Mouse (Mus musculus) embryonic facial prominence, embryonic 12.5 days (tissue): ENCODE data around the gene Bloc1s4. TPM values are rescaled to one million over a fixed set of nuclear protein-coding genes. Genes with fewer than 3 reads are reported as not detected.

Experiments
- ATAC-seq: fragments of 200-750 bp; cut with Nextera tagmentation; 2 replicates; pipeline ENCODE4 v1.8.0; 2017; ENCODE audit not compliant: insufficient number of reproducible peaks, insufficient read depth, low FRiP score, low TSS enrichment
- H3K27ac ChIP-seq: fragments of 300-500 bp; sonication (generic); 2 replicates; pipeline ENCODE4 v1.5.1; 2016; ENCODE audit warnings: mild to moderate bottlenecking
- H3K27me3 ChIP-seq: fragments of 300-500 bp; sonication (generic); 2 replicates; pipeline ENCODE4 v1.6.1; 2016; ENCODE audit warnings: mild to moderate bottlenecking, moderate library complexity
- H3K36me3 ChIP-seq: fragments of 300-500 bp; sonication (generic); 2 replicates; pipeline ENCODE4 v1.6.1; 2016; ENCODE audit warnings: mild to moderate bottlenecking
- H3K4me1 ChIP-seq: fragments of 300-500 bp; sonication (generic); 2 replicates; pipeline ENCODE4 v1.6.1; 2016
- H3K4me2 ChIP-seq: fragments of 300-500 bp; sonication (generic); replicated peaks from 2 replicates; pipeline ENCODE4 v1.6.1; 2016; ENCODE audit warnings: mild to moderate bottlenecking, moderate library complexity
- H3K4me3 ChIP-seq: fragments of 300-500 bp; sonication (generic); 2 replicates; pipeline ENCODE4 v1.5.1; 2016; ENCODE audit warnings: mild to moderate bottlenecking
- H3K9ac ChIP-seq: fragments of 300-500 bp; sonication (generic); 2 replicates; pipeline ENCODE4 v1.6.1; 2016; ENCODE audit warnings: mild to moderate bottlenecking, moderate library complexity
- H3K9me3 ChIP-seq: fragments of 300-500 bp; sonication (generic); 2 replicates; pipeline ENCODE4 v1.6.1; 2016; ENCODE audit warnings: mild to moderate bottlenecking, moderate library complexity
- WGBS: fragments of 180-500 bp; shearing (Covaris S2); methylation state at CpG from one replicate; pipeline ENCODE4 v1.1.7; 2016; 5-methylcytosine and 5-hydroxymethylcytosine counted together
- polyA plus RNA-seq: library from polyadenylated mRNA; unstranded; fragments of >200 nt; fragmentation: Nextera tagmentation; extraction: Ambion mirVana; gene quantifications from 2 replicates; pipeline ENCODE4 v1.2.1, GENCODE M21; 2016

Gene Bloc1s4
- polyA plus RNA-seq, 1 experiment from 2014 or later: 32.2 TPM

- H3K27ac ChIP-seq: no peak overlapping the region
- no peak overlapping the region for H3K9ac ChIP-seq
- H3K36me3 ChIP-seq: no peaks in the 10 kb centered on the region
- H3K4me1 ChIP-seq: no peaks in the 10 kb centered on the region
- no peaks in the 10 kb centered on the region for H3K27me3 ChIP-seq
- no peak overlapping the region for H3K4me3 ChIP-seq
- no peak overlapping the region for H3K4me2 ChIP-seq
- no peaks in the 10 kb centered on the region for H3K9me3 ChIP-seq
- WGBS: 54% methylated on average over 9 of the region's 9 CpGs
- no peak for ATAC-seq
Observed at GRCm38 (mm10) chr5:36726387-36726801, 22.1 kb downstream of the Bloc1s4 start.

GRCm38 (mm10) chr5:36725861-36726260, 22.6 kb downstream of the Bloc1s4 start:
- Histone ChIP-seq H3K27ac (no peak overlapping the region), H3K36me3 (no peaks in the 10 kb centered on the region), H3K27me3 (no peaks in the 10 kb centered on the region), H3K9me3 (no peaks in the 10 kb centered on the region), H3K9ac (no peak overlapping the region), H3K4me3 (no peak overlapping the region), H3K4me2 (no peak overlapping the region), H3K4me1 (no peaks in the 10 kb centered on the region)
- 60% methylated on average over 12 of the region's 12 CpGs for WGBS
- ATAC-seq: no peak

GRCm38 (mm10) chr5:36724274-36724673, 24.2 kb downstream of the Bloc1s4 start:
- H3K27ac ChIP-seq: no peak overlapping the region
- no peaks in the 10 kb centered on the region for H3K27me3 ChIP-seq
- no peaks in the 10 kb centered on the region for H3K4me1 ChIP-seq
- ATAC-seq: no peak
- H3K9me3 ChIP-seq: no peaks in the 10 kb centered on the region
- 66% methylated on average over 7 of the region's 7 CpGs for WGBS
- no peak overlapping the region for H3K9ac ChIP-seq
- H3K4me3 ChIP-seq: no peak overlapping the region
- H3K36me3 ChIP-seq: no peaks in the 10 kb centered on the region
- H3K4me2 ChIP-seq: no peak overlapping the region

- 52% methylated on average over 9 of the region's 9 CpGs for WGBS
- H3K9ac ChIP-seq: no peak overlapping the region
- H3K4me2 ChIP-seq: no peak overlapping the region
- ATAC-seq: no peak
- no peaks in the 10 kb centered on the region for H3K9me3 ChIP-seq
- H3K36me3 ChIP-seq: no peaks in the 10 kb centered on the region
- H3K4me1 ChIP-seq: no peaks in the 10 kb centered on the region
- H3K27me3 ChIP-seq: no peaks in the 10 kb centered on the region
- H3K4me3 ChIP-seq: no peak overlapping the region
- H3K27ac ChIP-seq: no peak overlapping the region
Observed at GRCm38 (mm10) chr5:36723356-36723755, 25.1 kb downstream of the Bloc1s4 start.

- Histone ChIP-seq H3K4me3 (no peak overlapping the region), H3K27me3 (no peaks in the 10 kb centered on the region), H3K36me3 (no peaks in the 10 kb centered on the region), H3K9me3 (no peaks in the 10 kb centered on the region), H3K4me1 (no peaks in the 10 kb centered on the region), H3K9ac (no peak overlapping the region), H3K4me2 (no peak overlapping the region), H3K27ac (no peak overlapping the region)
- WGBS: 80% methylated on average over 6 of the region's 6 CpGs
- ATAC-seq: no peak
Observed at GRCm38 (mm10) chr5:36722415-36722856, 26.0 kb downstream of the Bloc1s4 start.

- 73% methylated on average over 5 of the region's 5 CpGs for WGBS
- no peak for ATAC-seq
- H3K27me3 ChIP-seq: no peaks in the 10 kb centered on the region
- H3K4me1 ChIP-seq: no peaks in the 10 kb centered on the region
- H3K27ac ChIP-seq: no peak overlapping the region
- H3K4me3 ChIP-seq: no peak overlapping the region
- H3K4me2 ChIP-seq: no peak overlapping the region
- H3K9ac ChIP-seq: no peak overlapping the region
- H3K9me3 ChIP-seq: no peaks in the 10 kb centered on the region
- no peaks in the 10 kb centered on the region for H3K36me3 ChIP-seq
Observed at GRCm38 (mm10) chr5:36720710-36721375, 27.6 kb downstream of the Bloc1s4 start.

GRCm38 (mm10) chr5:36720219-36720618, 28.2 kb downstream of the Bloc1s4 start:
- H3K4me3 ChIP-seq: no peak overlapping the region
- ATAC-seq: no peak
- no peak overlapping the region for H3K4me2 ChIP-seq
- H3K27ac ChIP-seq: no peak overlapping the region
- H3K27me3 ChIP-seq: no peaks in the 10 kb centered on the region
- no peak overlapping the region for H3K9ac ChIP-seq
- H3K36me3 ChIP-seq: no peaks in the 10 kb centered on the region
- 78% methylated on average over 5 of the region's 5 CpGs for WGBS
- no peaks in the 10 kb centered on the region for H3K9me3 ChIP-seq
- H3K4me1 ChIP-seq: no peaks in the 10 kb centered on the region

GRCm38 (mm10) chr5:36719601-36720000, 28.8 kb downstream of the Bloc1s4 start:
- Histone ChIP-seq H3K27ac (no peak overlapping the region), H3K4me2 (no peak overlapping the region), H3K4me3 (no peak overlapping the region), H3K9ac (no peak overlapping the region), H3K4me1 (no peaks in the 10 kb centered on the region), H3K9me3 (no peaks in the 10 kb centered on the region), H3K36me3 (no peaks in the 10 kb centered on the region), H3K27me3 (no peaks in the 10 kb centered on the region)
- ATAC-seq: no peak
- 82% methylated on average over 3 of the region's 3 CpGs for WGBS

- H3K27ac ChIP-seq: no peak overlapping the region
Observed at GRCm38 (mm10) chr5:36719135-36719534, 29.3 kb downstream of the Bloc1s4 start.

GRCm38 (mm10) chr5:36717889-36718288, 30.6 kb downstream of the Bloc1s4 start:
- Histone ChIP-seq H3K9ac (no peak overlapping the region), H3K4me2 (no peak overlapping the region), H3K36me3 (no peaks in the 10 kb centered on the region), H3K4me1 (peaks cover 6% of the 10 kb centered on the region), H3K27me3 (no peaks in the 10 kb centered on the region), H3K27ac (no peak overlapping the region), H3K4me3 (no peak overlapping the region), H3K9me3 (no peaks in the 10 kb centered on the region)
- no peak for ATAC-seq
- WGBS: 67% methylated on average over 3 of the region's 3 CpGs

More at GRCm38 (mm10) chr5:36719135-36719534, 29.3 kb downstream of the Bloc1s4 start:
- WGBS: 76% methylated on average over 5 of the region's 5 CpGs
- H3K36me3 ChIP-seq: no peaks in the 10 kb centered on the region
- no peak overlapping the region for H3K4me2 ChIP-seq
- no peak overlapping the region for H3K4me3 ChIP-seq
- no peaks in the 10 kb centered on the region for H3K9me3 ChIP-seq
- H3K27me3 ChIP-seq: no peaks in the 10 kb centered on the region
- no peak for ATAC-seq
- H3K9ac ChIP-seq: no peak overlapping the region
- no peaks in the 10 kb centered on the region for H3K4me1 ChIP-seq

GRCm38 (mm10) chr5:36716816-36717215, 31.6 kb downstream of the Bloc1s4 start:
- Histone ChIP-seq H3K9me3 (no peaks in the 10 kb centered on the region), H3K27ac (no peak overlapping the region), H3K27me3 (no peaks in the 10 kb centered on the region), H3K4me1 (peaks cover 10% of the 10 kb centered on the region), H3K4me2 (no peak overlapping the region), H3K4me3 (no peak overlapping the region), H3K9ac (no peak overlapping the region), H3K36me3 (no peaks in the 10 kb centered on the region)
- ATAC-seq: no peak
- WGBS: 55% methylated on average over 2 of the region's 2 CpGs

- H3K36me3 ChIP-seq: no peaks in the 10 kb centered on the region
- H3K4me1 ChIP-seq: peaks cover 10% of the 10 kb centered on the region
- 74% methylated on average over 3 of the region's 3 CpGs for WGBS
- H3K27ac ChIP-seq: no peak overlapping the region
- no peaks in the 10 kb centered on the region for H3K9me3 ChIP-seq
- no peaks in the 10 kb centered on the region for H3K27me3 ChIP-seq
- no peak overlapping the region for H3K4me2 ChIP-seq
- no peak overlapping the region for H3K9ac ChIP-seq
- no peak overlapping the region for H3K4me3 ChIP-seq
- ATAC-seq: no peak
Observed at GRCm38 (mm10) chr5:36714832-36715231, 33.6 kb downstream of the Bloc1s4 start.
